Mouse (Mus musculus) kidney, embryonic 14.5 days (tissue): Measurements from ENCODE around the gene Fastkd5. TPM values are rescaled to one million over a fixed set of nuclear protein-coding genes. Genes with fewer than 3 reads are reported as not detected.
"Not testable (repeated sequence)": the region's sequence is repeated elsewhere in the genome, so short reads cannot be mapped to it uniquely, and the experiment has no call there.

ENCODE experiments used
- ATAC-seq: fragments of 200-750 bp; cut with Nextera tagmentation; 2 replicates; pipeline ENCODE4 v1.8.0; 2017; ENCODE audit warnings: moderate number of reproducible peaks, mild to moderate bottlenecking, moderate TSS enrichment, moderate library complexity; ENCODE audit not compliant: low FRiP score, low TSS enrichment
- H3K27ac ChIP-seq: fragments of 300-500 bp; sonication (generic); 2 replicates; pipeline ENCODE4 v1.5.1; 2014; ENCODE audit warnings: low read depth, mild to moderate bottlenecking, low read length, moderate library complexity, mixed read lengths
- H3K27me3 ChIP-seq: fragments of 300-500 bp; sonication (generic); 2 replicates; pipeline ENCODE4 v1.6.1; 2014; ENCODE audit warnings: mild to moderate bottlenecking, low read length; ENCODE audit not compliant: control insufficient read depth, insufficient read depth
- H3K36me3 ChIP-seq: fragments of 300-500 bp; sonication (generic); 2 replicates; pipeline ENCODE4 v1.6.1; 2014; ENCODE audit warnings: low read length, mixed read lengths; ENCODE audit not compliant: control insufficient read depth, insufficient read depth
- H3K4me1 ChIP-seq: fragments of 300-500 bp; sonication (generic); 2 replicates; pipeline ENCODE4 v1.6.1; 2014; ENCODE audit warnings: low read length, mixed read lengths; ENCODE audit not compliant: control insufficient read depth, insufficient read depth
- H3K4me2 ChIP-seq: fragments of 300-500 bp; sonication (generic); replicated peaks from 2 replicates; pipeline ENCODE4 v1.6.1; 2014; ENCODE audit warnings: low read depth, mild to moderate bottlenecking, low read length
- H3K4me3 ChIP-seq: fragments of 300-500 bp; sonication (generic); 2 replicates; pipeline ENCODE4 v1.5.1; 2014; ENCODE audit warnings: mild to moderate bottlenecking, low read length
- H3K9ac ChIP-seq: fragments of 300-500 bp; sonication (generic); 2 replicates; pipeline ENCODE4 v1.6.1; 2014; ENCODE audit warnings: low read depth, mild to moderate bottlenecking, low read length, moderate library complexity
- H3K9me3 ChIP-seq: fragments of 300-500 bp; sonication (generic); 2 replicates; pipeline ENCODE4 v1.6.1; 2016; ENCODE audit warnings: low read length; ENCODE audit not compliant: control insufficient read depth
- WGBS: fragments of 180-500 bp; shearing (Covaris S2); extraction: QIAGEN DNeasy Blood & Tissue Kit; methylation state at CpG from one replicate; pipeline ENCODE4 v1.1.7; 2014; 5-methylcytosine and 5-hydroxymethylcytosine counted together
- polyA plus RNA-seq: library from polyadenylated mRNA; unstranded; fragments of >200 nt; fragmentation: Nextera tagmentation; extraction: Ambion mirVana; gene quantifications from 2 replicates; pipeline ENCODE4 v1.2.1, GENCODE M21; 2014

The Fastkd5 gene
- polyA plus RNA-seq, 1 experiment from 2014 or later: 22.5 TPM

- Histone ChIP-seq H3K9ac (no peak overlapping the region), H3K4me2 (peak overlapping the region; percentile 35; the same call in 1 of the 2 replicates), H3K27me3 (peaks cover 65% of the 10 kb centered on the region), H3K27ac (no peak overlapping the region), H3K4me1 (peaks cover 12% of the 10 kb centered on the region; the same call in 1 of the 2 replicates), H3K4me3 (peak overlapping the region; percentile 35), H3K36me3 (no peaks in the 10 kb centered on the region), H3K9me3 (no peaks in the 10 kb centered on the region; the same call in 1 of the 2 replicates)
- 2% methylated on average over 9 of the region's 9 CpGs for WGBS
- ATAC-seq: no peak
These were observed 52.8 kb downstream of the Fastkd5 start for GRCm38 (mm10) chr2:130577021-130577420.

GRCm38 (mm10) chr2:130576564-130576963, 53.3 kb downstream of the Fastkd5 start:
- Histone ChIP-seq H3K4me3 (peak overlapping the region; percentile 35), H3K9ac (peak overlapping the region; percentile 23; the same call in 1 of the 2 replicates), H3K4me1 (peaks cover 12% of the 10 kb centered on the region; the same call in 1 of the 2 replicates), H3K27me3 (peaks cover 60% of the 10 kb centered on the region), H3K4me2 (peak overlapping the region; percentile 35)
- H3K36me3 ChIP-seq, H3K9me3 ChIP-seq, H3K27ac ChIP-seq, ATAC-seq: not testable (repeated sequence)
- WGBS: under 1% methylated on average over 18 of the region's 32 CpGs

GRCm38 (mm10) chr2:130575873-130576272, 54.0 kb downstream of the Fastkd5 start, which contains the start of gene Oxt:
TSS of gene Oxt (plus strand) at chr2:130576173.
- H3K4me1 ChIP-seq: peaks cover 11% of the 10 kb centered on the region; the same call in 1 of the 2 replicates
- no peak within 1 kb of the TSS for H3K27ac ChIP-seq
- 37% methylated on average over 9 of the region's 9 CpGs for WGBS
- peak within 1 kb of the TSS; percentile 35 for H3K4me3 ChIP-seq
- H3K9me3 ChIP-seq: no peaks in the 10 kb centered on the region; the same call in 1 of the 2 replicates
- peak within 1 kb of the TSS; percentile 35 for H3K4me2 ChIP-seq
- ATAC-seq: 0 out of 2 replicates have a peak, but pooled peaks have one; percentile 6
- peak within 1 kb of the TSS; percentile 23; the same call in 1 of the 2 replicates for H3K9ac ChIP-seq
- peaks cover 53% of the 10 kb centered on the region for H3K27me3 ChIP-seq
- no peaks in the 10 kb centered on the region for H3K36me3 ChIP-seq

GRCm38 (mm10) chr2:130574960-130575359, 54.9 kb downstream of the Fastkd5 start:
- Histone ChIP-seq H3K36me3 (no peaks in the 10 kb centered on the region), H3K4me1 (0 out of 2 replicates have a peak, but pooled peaks cover 3% of the 10 kb centered on the region), H3K4me3 (no peak overlapping the region), H3K9ac (no peak overlapping the region), H3K27me3 (peaks cover 45% of the 10 kb centered on the region), H3K9me3 (no peaks in the 10 kb centered on the region; the same call in 1 of the 2 replicates), H3K4me2 (no peak overlapping the region), H3K27ac (no peak overlapping the region)
- WGBS: 84% methylated on average over 5 of the region's 5 CpGs
- no peak for ATAC-seq

- ATAC-seq: no peak
- H3K9me3 ChIP-seq: no peaks in the 10 kb centered on the region
- H3K9ac ChIP-seq: no peak overlapping the region
- H3K27me3 ChIP-seq: no peaks in the 10 kb centered on the region
- no peak overlapping the region for H3K27ac ChIP-seq
- H3K4me2 ChIP-seq: no peak overlapping the region
- no peak overlapping the region for H3K4me3 ChIP-seq
- no peaks in the 10 kb centered on the region for H3K4me1 ChIP-seq
- H3K36me3 ChIP-seq: peaks cover 19% of the 10 kb centered on the region
These were observed 59.9 kb downstream of the Fastkd5 start for GRCm38 (mm10) chr2:130569926-130570325.

- no peak overlapping the region for H3K9ac ChIP-seq
- peaks cover 20% of the 10 kb centered on the region for H3K36me3 ChIP-seq
- H3K27ac ChIP-seq: no peak overlapping the region
- H3K9me3 ChIP-seq: no peaks in the 10 kb centered on the region
- no peak for ATAC-seq
- H3K27me3 ChIP-seq: no peaks in the 10 kb centered on the region
- H3K4me2 ChIP-seq: no peak overlapping the region
- H3K4me1 ChIP-seq: peaks cover 5% of the 10 kb centered on the region
- 79% methylated on average over 4 of the region's 4 CpGs for WGBS
- H3K4me3 ChIP-seq: no peak overlapping the region
These were observed 60.9 kb downstream of the Fastkd5 start for GRCm38 (mm10) chr2:130568921-130569320.

- no peak for ATAC-seq
- 89% methylated on average over 8 of the region's 8 CpGs for WGBS
These were observed 64.8 kb downstream of the Fastkd5 start for GRCm38 (mm10) chr2:130564983-130565382.

GRCm38 (mm10) chr2:130564063-130564462, 65.8 kb downstream of the Fastkd5 start:
- H3K9me3 ChIP-seq: no peaks in the 10 kb centered on the region

More at GRCm38 (mm10) chr2:130564983-130565382, 64.8 kb downstream of the Fastkd5 start:
- peak overlapping the region; percentile 88; the same call in 1 of the 2 replicates for H3K9ac ChIP-seq
- H3K27ac ChIP-seq: no peak overlapping the region
- peaks cover 11% of the 10 kb centered on the region for H3K4me1 ChIP-seq
- H3K36me3 ChIP-seq: peaks cover 20% of the 10 kb centered on the region
- peak overlapping the region; percentile 97; the same call in 1 of the 2 replicates for H3K4me3 ChIP-seq
- no peaks in the 10 kb centered on the region for H3K9me3 ChIP-seq
- no peaks in the 10 kb centered on the region for H3K27me3 ChIP-seq
- H3K4me2 ChIP-seq: peak overlapping the region; percentile 69; the same call in 1 of the 2 replicates

More at GRCm38 (mm10) chr2:130564063-130564462, 65.8 kb downstream of the Fastkd5 start:
- Histone ChIP-seq H3K27ac (no peak overlapping the region), H3K4me2 (peak overlapping the region; percentile 69), H3K9ac (peak overlapping the region; percentile 88), H3K4me3 (peak overlapping the region; percentile 97), H3K4me1 (peaks cover 11% of the 10 kb centered on the region), H3K27me3 (no peaks in the 10 kb centered on the region), H3K36me3 (peaks cover 20% of the 10 kb centered on the region)
- peak; percentile 37 for ATAC-seq
- WGBS: under 1% methylated on average over 23 of the region's 23 CpGs
